Mouse (Mus musculus) stomach, embryonic 16.5 days (tissue): ENCODE results near the gene Lingo2. TPM values are rescaled to one million over a fixed set of nuclear protein-coding genes. Genes with fewer than 3 reads are reported as not detected.

Experiments used
- ATAC-seq: fragments of 200-750 bp; cut with Nextera tagmentation; 2 replicates; pipeline ENCODE4 v1.8.0; 2017; ENCODE audit warnings: moderate number of reproducible peaks, moderate TSS enrichment; ENCODE audit not compliant: insufficient read depth, low FRiP score
- H3K27ac ChIP-seq: fragments of 300-500 bp; sonication (generic); 2 replicates; pipeline ENCODE4 v1.5.1; 2014; ENCODE audit warnings: low read length
- H3K27me3 ChIP-seq: fragments of 300-500 bp; sonication (generic); 2 replicates; pipeline ENCODE4 v1.6.1; 2014; ENCODE audit warnings: low read length, control low read depth, mixed read lengths; ENCODE audit not compliant: control insufficient read depth, insufficient read depth
- H3K36me3 ChIP-seq: fragments of 300-500 bp; sonication (generic); 2 replicates; pipeline ENCODE4 v1.6.1; 2014; ENCODE audit warnings: low read length; ENCODE audit not compliant: control insufficient read depth, insufficient read depth
- H3K4me1 ChIP-seq: fragments of 300-500 bp; sonication (generic); 2 replicates; pipeline ENCODE4 v1.6.1; 2014; ENCODE audit warnings: low read length, control low read depth, mixed read lengths; ENCODE audit not compliant: control insufficient read depth, insufficient read depth
- H3K4me2 ChIP-seq: fragments of 300-500 bp; sonication (generic); 2 replicates; pipeline ENCODE4 v1.6.1; 2014; ENCODE audit warnings: low read depth, low read length, mixed read lengths
- H3K4me3 ChIP-seq: fragments of 300-500 bp; sonication (generic); replicated peaks from 2 replicates; pipeline ENCODE4 v1.5.1; 2014; ENCODE audit warnings: mild to moderate bottlenecking, low read length
- H3K9ac ChIP-seq: fragments of 300-500 bp; sonication (generic); 2 replicates; pipeline ENCODE4 v1.6.1; 2014; ENCODE audit warnings: low read length
- H3K9me3 ChIP-seq: fragments of 300-500 bp; sonication (generic); replicated peaks from 2 replicates; pipeline ENCODE4 v1.6.1; 2016; ENCODE audit warnings: low read length, control low read depth; ENCODE audit not compliant: control insufficient read depth
- WGBS: fragments of 180-500 bp; shearing (Covaris S2); extraction: QIAGEN DNeasy Blood & Tissue Kit; methylation state at CpG from one replicate; pipeline ENCODE4 v1.1.7; 2014; 5-methylcytosine and 5-hydroxymethylcytosine counted together
- polyA plus RNA-seq: library from polyadenylated mRNA; unstranded; fragments of >200 nt; fragmentation: Nextera tagmentation; extraction: Ambion mirVana; gene quantifications from 2 replicates; pipeline ENCODE4 v1.2.1, GENCODE M21; 2015

The Lingo2 gene
- polyA plus RNA-seq, 1 experiment from 2014 or later, result 0.72 TPM

DNA sequence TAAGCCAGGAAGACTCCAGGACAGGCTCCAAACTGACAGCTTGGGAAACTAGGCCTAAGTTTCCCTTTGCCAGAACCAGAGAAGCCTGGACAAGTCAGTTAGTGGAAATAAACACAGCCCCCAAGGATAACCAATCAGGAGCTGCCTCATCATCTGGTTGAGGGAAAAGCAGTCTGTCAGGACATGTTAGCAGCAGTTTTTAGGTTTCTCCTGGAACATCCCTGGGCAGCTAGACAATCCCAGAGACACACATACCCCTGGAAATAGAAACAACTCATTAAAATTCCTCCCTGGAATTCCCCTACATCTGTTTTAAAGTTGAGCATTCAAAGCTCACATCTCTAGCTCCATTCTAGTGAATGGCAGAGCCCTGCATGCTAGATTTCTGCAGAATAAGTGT, 76.8 kb downstream of the Lingo2 start:
- Histone ChIP-seq H3K4me2 (no peak overlapping the region), H3K4me1 (no peaks in the 10 kb centered on the region), H3K9me3 (no peaks in the 10 kb centered on the region), H3K36me3 (no peaks in the 10 kb centered on the region), H3K27ac (no peak overlapping the region), H3K9ac (no peak overlapping the region), H3K27me3 (no peaks in the 10 kb centered on the region), H3K4me3 (no peak overlapping the region)
- no peak for ATAC-seq

DNA sequence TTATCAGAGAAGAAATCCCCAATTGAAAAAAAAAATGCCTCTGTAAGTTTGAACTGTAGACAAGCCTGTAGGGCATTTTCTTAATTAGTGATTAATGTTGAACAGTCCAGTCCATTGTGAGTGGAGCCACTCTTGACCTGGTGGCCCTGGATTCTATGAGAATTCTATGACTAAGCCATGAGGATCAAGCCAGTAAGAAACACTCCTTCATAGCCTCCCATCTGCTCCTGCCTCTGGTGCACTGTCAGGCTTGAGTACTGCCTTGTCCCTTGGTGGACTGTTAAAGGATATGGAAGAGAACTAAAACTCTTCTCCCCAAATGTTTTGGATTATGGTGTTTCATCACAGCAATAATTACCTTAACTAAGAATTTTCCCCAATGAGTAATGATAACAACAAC, 126.6 kb downstream of the Lingo2 start:
- Histone ChIP-seq H3K4me1 (no peaks in the 10 kb centered on the region), H3K36me3 (no peaks in the 10 kb centered on the region), H3K27ac (no peak overlapping the region), H3K27me3 (no peaks in the 10 kb centered on the region), H3K4me2 (no peak overlapping the region), H3K9ac (no peak overlapping the region), H3K9me3 (no peaks in the 10 kb centered on the region), H3K4me3 (no peak overlapping the region)
- no peak for ATAC-seq

GRCm38 (mm10) chr4:36821914-36822313, 129.6 kb downstream of the Lingo2 start:
- ATAC-seq, result no peak
- no peak overlapping the region for H3K4me3 ChIP-seq
- H3K9ac ChIP-seq, result no peak overlapping the region
- no peak overlapping the region for H3K4me2 ChIP-seq
- no peaks in the 10 kb centered on the region for H3K27me3 ChIP-seq
- no peaks in the 10 kb centered on the region for H3K9me3 ChIP-seq
- no peaks in the 10 kb centered on the region for H3K4me1 ChIP-seq
- no peaks in the 10 kb centered on the region for H3K36me3 ChIP-seq
- H3K27ac ChIP-seq, result no peak overlapping the region

GRCm38 (mm10) chr4:36775088-36775487, 176.5 kb downstream of the Lingo2 start:
- H3K9ac ChIP-seq, result no peak overlapping the region
- no peaks in the 10 kb centered on the region for H3K9me3 ChIP-seq
- no peak overlapping the region for H3K4me3 ChIP-seq
- H3K36me3 ChIP-seq, result no peaks in the 10 kb centered on the region
- no peaks in the 10 kb centered on the region for H3K4me1 ChIP-seq
- no peaks in the 10 kb centered on the region for H3K27me3 ChIP-seq
- ATAC-seq, result no peak
- H3K4me2 ChIP-seq, result no peak overlapping the region
- WGBS, result 80% methylated on average over 4 of the region's 4 CpGs
- no peak overlapping the region for H3K27ac ChIP-seq

- H3K4me1 ChIP-seq, result no peaks in the 10 kb centered on the region
- no peak for ATAC-seq
- no peaks in the 10 kb centered on the region for H3K27me3 ChIP-seq
- 49% methylated on average over 2 of the region's 2 CpGs for WGBS
- H3K36me3 ChIP-seq, result no peaks in the 10 kb centered on the region
- no peak overlapping the region for H3K9ac ChIP-seq
- H3K4me3 ChIP-seq, result no peak overlapping the region
- no peaks in the 10 kb centered on the region for H3K9me3 ChIP-seq
- no peak overlapping the region for H3K27ac ChIP-seq
- H3K4me2 ChIP-seq, result no peak overlapping the region
These were observed 220.9 kb downstream of the Lingo2 start for GRCm38 (mm10) chr4:36730691-36731090.

DNA sequence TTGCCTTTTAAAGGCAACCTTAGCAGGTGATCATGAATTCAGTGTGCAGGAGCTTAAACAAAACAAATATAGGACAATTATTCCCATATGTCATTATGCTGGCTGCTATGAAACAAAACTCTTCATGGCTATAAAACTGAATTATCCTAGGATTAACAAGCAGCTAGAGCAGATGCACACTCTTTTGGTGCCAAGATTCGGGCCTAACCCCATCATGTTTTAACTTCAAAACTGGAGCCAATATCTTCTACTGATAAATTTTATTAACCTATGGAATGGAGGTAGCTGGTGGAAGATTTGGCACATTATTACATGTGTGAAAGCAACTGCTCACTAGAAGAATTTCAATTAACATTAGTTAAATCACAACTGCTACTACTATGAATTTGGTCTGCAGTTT, 235.1 kb downstream of the Lingo2 start:
- WGBS, result 73% methylated on average over 1 of the region's 1 CpGs
- Histone ChIP-seq H3K4me1 (no peaks in the 10 kb centered on the region), H3K9me3 (no peaks in the 10 kb centered on the region), H3K27me3 (no peaks in the 10 kb centered on the region), H3K4me3 (no peak overlapping the region), H3K36me3 (no peaks in the 10 kb centered on the region), H3K27ac (no peak overlapping the region), H3K9ac (no peak overlapping the region), H3K4me2 (no peak overlapping the region)
- no peak for ATAC-seq

DNA sequence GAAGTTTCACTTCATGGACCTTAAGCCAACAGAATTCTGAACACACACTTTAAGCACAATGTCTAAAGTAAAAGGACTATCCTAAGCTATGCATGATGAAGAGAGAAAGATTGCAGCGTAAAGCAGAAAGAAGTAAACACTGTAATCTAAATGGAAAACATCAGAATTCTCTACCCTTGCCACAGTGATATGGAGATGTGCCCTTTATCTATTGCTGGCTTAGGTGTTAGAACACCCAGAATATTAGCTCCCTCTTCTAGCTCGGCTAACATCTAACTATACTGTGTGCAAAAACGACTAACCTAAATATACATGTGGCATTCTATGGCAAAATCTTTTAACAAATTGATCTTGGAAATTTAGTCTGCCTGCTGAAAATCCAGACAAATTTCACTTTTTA, 252.7 kb downstream of the Lingo2 start:
- Histone ChIP-seq H3K4me3 (no peak overlapping the region), H3K27ac (no peak overlapping the region), H3K36me3 (no peaks in the 10 kb centered on the region), H3K4me2 (no peak overlapping the region), H3K9me3 (no peaks in the 10 kb centered on the region), H3K4me1 (no peaks in the 10 kb centered on the region), H3K9ac (no peak overlapping the region), H3K27me3 (no peaks in the 10 kb centered on the region)
- no peak for ATAC-seq
- whole genome bisulfite sequencing, result 72% methylated on average over 3 of the region's 3 CpGs

DNA sequence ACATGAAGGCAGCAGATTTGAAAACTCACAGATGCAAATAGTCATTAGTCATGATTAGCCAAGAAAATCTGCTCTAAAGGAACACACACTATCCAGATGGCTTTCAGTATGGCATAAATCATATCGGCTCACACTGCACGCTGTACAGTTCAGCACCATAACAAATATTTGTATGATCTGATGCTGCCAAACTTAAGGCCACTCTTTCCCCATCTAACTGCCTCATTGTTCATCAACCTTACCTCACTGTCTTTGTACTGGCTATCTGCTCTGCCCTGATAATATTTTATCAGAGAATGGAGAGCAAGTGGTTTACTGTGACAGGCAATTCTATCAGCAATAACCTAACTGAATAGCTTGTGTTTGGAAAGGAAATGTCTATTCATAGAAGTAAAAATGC, 254.7 kb downstream of the Lingo2 start:
- no peaks in the 10 kb centered on the region for H3K4me1 ChIP-seq
- ATAC-seq, result no peak
- H3K36me3 ChIP-seq, result no peaks in the 10 kb centered on the region
- H3K4me2 ChIP-seq, result no peak overlapping the region
- no peak overlapping the region for H3K9ac ChIP-seq
- no peaks in the 10 kb centered on the region for H3K27me3 ChIP-seq
- H3K4me3 ChIP-seq, result no peak overlapping the region
- H3K27ac ChIP-seq, result no peak overlapping the region
- WGBS, result 38% methylated on average over 2 of the region's 2 CpGs
- H3K9me3 ChIP-seq, result no peaks in the 10 kb centered on the region

DNA sequence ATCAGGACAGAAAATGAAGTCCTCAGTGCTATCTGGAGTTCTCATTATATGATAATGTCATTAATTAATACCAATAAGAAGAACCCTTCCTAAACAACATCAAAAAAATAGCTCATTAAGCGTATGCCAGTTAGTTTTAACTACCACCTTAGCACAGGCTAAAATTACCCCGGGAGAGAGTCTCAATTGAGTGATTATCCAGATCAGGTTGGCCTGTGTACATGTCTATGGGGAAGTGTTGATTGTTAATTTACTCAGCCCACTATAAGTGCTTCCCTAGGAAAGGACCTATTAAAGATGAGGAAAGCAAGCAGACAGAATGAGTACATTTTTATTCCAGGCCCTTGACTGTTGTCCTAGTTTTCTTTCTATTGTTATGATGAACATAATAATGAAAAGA, 291.6 kb downstream of the Lingo2 start:
- Histone ChIP-seq H3K9me3 (no peaks in the 10 kb centered on the region), H3K9ac (no peak overlapping the region), H3K27ac (no peak overlapping the region), H3K4me2 (no peak overlapping the region), H3K36me3 (no peaks in the 10 kb centered on the region), H3K4me3 (no peak overlapping the region), H3K4me1 (no peaks in the 10 kb centered on the region), H3K27me3 (no peaks in the 10 kb centered on the region)
- 81% methylated on average over 2 of the region's 2 CpGs for WGBS
- ATAC-seq, result no peak

GRCm38 (mm10) chr4:36647753-36648152, 303.8 kb downstream of the Lingo2 start:
- no peak overlapping the region for H3K4me2 ChIP-seq
- H3K27me3 ChIP-seq, result no peaks in the 10 kb centered on the region
- ATAC-seq, result no peak
- H3K9me3 ChIP-seq, result no peaks in the 10 kb centered on the region
- H3K27ac ChIP-seq, result no peak overlapping the region
- no peak overlapping the region for H3K4me3 ChIP-seq
- no peaks in the 10 kb centered on the region for H3K36me3 ChIP-seq
- H3K4me1 ChIP-seq, result no peaks in the 10 kb centered on the region
- no peak overlapping the region for H3K9ac ChIP-seq
